Mouse (Mus musculus): ENCODE results near the gene Frrs1l.

DNA sequence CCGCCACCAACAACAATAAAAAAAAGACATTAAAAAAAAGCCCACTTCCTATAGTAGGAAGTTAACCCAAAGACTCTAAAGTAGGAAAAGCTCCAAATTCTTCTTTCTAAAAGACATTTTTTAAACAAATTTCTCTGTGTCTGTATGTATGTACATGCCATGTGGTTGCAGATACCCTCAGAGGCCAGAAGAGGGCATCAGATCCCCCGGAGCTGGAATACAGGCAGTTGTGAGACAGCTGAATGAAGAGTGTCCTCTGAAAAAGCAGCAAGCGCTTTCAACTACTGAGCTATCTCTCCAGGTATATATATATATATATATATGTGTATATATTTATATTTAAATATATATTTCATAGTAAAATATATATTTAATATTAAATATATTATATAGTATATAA is 31.1 kb upstream of the Frrs1l start:
- TF ChIP-seq POLR2A (IDR thresholded peaks at IDR 0.05; ENCODE audit: control insufficient read depth, low read depth, low read length) (no peak), CTCF (IDR thresholded peaks at IDR 0.05; ENCODE audit: control insufficient read depth, insufficient read depth, insufficient replicate concordance, low read depth, low read length) (no peak)
